Mouse (Mus musculus) adrenal gland, postnatal 10 days (tissue): ENCODE measurements around the gene Ispd. TPM values are rescaled to one million over a fixed set of nuclear protein-coding genes. Genes with fewer than 3 reads are reported as not detected.
"Not testable (repeated sequence)": the region's sequence is repeated elsewhere in the genome, so short reads cannot be mapped to it uniquely, and the experiment has no call there.

Source experiments
- DNase-seq: peaks from one replicate; pipeline ENCODE4 v3.0.0; 2021; ENCODE audit warnings: mixed read lengths
- long read RNA-seq, 2 experiments: library from polyadenylated mRNA; stranded (forward); transcript quantifications; one replicate each; pipeline ENCODE4 v2.0.0; 2021
- total RNA-seq, 2 experiments: library from RNA; stranded (reverse); gene quantifications; 2 replicates each; pipeline ENCODE4 v1.2.3; 2021

The Ispd gene
- 1 to 10 TPM; 7.4 to 8.6 TPM for total RNA-seq
- long read RNA-seq, experiment 1, transcript Ispd-201 (10 exons, 2,690 nt), result major isoform, 6 of 8 reads
- long read RNA-seq, experiment 1, partial matches to known transcripts, result 1 of 8 reads
- long read RNA-seq, experiment 1, other reads (novel, unspliced or antisense), result 1 of 8 reads
- long read RNA-seq, experiment 2, partial matches to known transcripts, result 0 of 6 reads
- long read RNA-seq, experiment 2, other reads (novel, unspliced or antisense), result 2 of 6 reads

DNA sequence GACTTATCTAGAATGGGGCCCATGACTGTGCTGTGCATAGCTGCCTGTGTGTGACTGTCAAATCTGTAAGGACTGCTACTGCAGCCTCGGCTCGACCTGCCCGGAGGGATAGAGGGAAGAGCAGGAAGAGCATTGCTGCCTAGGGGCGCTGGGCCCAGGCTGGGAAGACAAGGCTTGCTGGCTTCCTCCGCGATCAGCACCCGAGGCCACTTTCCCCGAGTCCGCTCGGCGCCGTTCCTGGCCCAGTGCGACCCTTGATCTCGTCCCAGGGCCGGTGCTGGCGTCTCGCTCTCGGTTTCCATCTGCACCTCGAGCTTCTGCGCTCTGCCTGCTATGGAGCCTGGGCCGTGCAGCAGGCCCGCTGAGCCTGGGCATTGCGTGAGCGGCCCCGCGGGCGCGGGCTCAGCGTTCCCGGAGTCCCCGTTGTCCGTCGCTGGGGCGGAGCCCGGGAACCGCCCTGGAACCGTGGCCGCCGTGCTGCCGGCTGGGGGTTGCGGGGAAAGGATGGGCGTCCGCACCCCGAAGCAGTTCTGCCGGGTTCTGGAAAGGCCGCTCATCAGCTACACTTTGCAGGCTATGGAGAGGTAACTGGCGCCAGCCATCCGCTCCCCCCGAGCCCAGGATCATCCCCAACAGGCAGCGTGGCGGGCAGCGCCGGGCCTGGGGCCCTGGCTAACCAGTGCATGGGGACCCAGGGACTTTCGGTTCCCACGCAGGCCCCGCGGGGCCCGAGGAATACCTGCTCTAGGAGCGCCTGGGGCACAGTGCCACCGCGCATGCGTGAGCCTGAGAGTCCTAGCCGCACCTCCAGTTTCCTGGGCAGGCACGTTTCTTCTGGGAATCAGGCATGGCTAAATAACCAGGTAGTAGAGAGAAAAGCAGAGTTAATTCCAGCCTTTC is at the start of gene Ispd, which contains the start of gene D630036H23Rik:
TSS of gene Ispd (plus strand) at position 10 of the 900 bp plus-strand sequence.
TSS of gene D630036H23Rik (minus strand) at position 741 of the 900 bp plus-strand sequence.
- peak; percentile 92 for DNase-seq

DNA sequence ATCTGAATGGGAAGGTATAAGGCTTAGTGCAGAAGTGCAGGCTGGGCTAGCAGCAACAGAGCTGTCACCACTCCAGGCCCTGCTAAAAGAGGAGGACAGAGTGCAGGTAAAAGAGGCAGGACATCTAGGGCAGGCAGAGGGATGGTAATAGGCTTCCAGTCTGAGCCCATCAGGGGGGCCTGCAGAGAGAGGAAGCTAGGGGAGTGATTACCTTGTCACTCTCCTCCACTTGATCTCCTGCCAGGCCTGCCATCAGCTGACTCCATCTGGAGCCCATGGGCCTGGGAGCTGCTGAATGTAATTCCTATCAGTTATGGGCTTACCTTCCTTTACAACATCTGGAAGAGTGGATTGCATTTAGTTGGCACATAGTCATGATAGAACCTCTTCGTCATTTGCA is 48.6 kb upstream of the Ispd start:
- DNase-seq, result no peak

GRCm38 (mm10) chr12:36333837-36334281 is 47.4 kb upstream of the Ispd start:
- no peak for DNase-seq

GRCm38 (mm10) chr12:36344131-36344530 is 37.1 kb upstream of the Ispd start:
- no peak for DNase-seq

GRCm38 (mm10) chr12:36360064-36360463 is 21.2 kb upstream of the Ispd start:
- DNase-seq, result no peak

DNA sequence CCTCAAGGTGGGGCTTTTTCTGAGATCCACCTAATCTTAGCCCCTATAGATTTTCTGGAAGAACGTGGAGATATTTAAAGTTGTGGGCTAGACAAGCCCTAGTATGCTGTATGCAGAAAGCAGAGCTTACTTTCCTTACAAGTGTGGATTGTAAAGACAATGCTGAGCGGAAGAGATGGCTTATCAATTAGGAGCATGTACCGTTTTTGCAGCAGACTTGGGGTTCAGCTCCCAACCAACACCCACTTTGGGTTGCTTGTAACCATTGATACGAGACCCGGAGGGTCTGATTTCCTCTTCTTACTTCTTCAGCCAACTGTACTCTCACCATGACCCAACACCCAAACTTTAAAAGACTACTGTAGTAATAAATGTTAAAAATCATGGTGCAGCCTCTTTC is 20.6 kb upstream of the Ispd start:
- no peak for DNase-seq

DNA sequence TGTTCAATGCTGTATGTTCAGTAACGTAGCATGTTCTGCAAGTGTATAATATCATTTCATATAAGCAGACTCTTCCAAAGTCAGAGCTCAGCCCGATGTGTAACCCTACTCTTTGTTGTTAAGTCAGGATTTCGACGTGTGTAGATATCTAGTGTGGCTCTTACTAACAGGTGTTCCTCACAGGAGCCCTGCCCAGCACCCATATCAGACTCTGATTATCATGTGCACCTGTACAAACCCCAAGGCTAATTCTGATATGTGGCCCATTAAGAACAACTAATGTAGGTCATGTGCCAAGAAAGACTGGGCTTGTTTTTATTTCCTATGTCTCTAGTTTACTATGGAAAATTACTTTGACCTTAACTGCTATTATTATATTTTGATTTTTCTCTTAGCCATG is 17.2 kb upstream of the Ispd start:
- DNase-seq, result no peak

GRCm38 (mm10) chr12:36373237-36373998 is 7.8 kb upstream of the Ispd start:
- no peak for DNase-seq

GRCm38 (mm10) chr12:36376391-36376790 is 4.9 kb upstream of the Ispd start:
- not testable (repeated sequence) for DNase-seq

GRCm38 (mm10) chr12:36380254-36380653 is 996 bp upstream of the Ispd start:
- DNase-seq, result no peak

- no peak for DNase-seq
Measured at GRCm38 (mm10) chr12:36380806-36381205, 444 bp upstream of the Ispd start.

GRCm38 (mm10) chr12:36385386-36385785 is 4.1 kb downstream of the Ispd start:
- DNase-seq, result no peak

GRCm38 (mm10) chr12:36386991-36387390 is 5.7 kb downstream of the Ispd start:
- DNase-seq, result no peak

- no peak for DNase-seq
Measured at GRCm38 (mm10) chr12:36395115-36395514, 13.9 kb downstream of the Ispd start.

- peak; percentile 24 for DNase-seq
Measured at GRCm38 (mm10) chr12:36423677-36424076, 42.4 kb downstream of the Ispd start.

DNA sequence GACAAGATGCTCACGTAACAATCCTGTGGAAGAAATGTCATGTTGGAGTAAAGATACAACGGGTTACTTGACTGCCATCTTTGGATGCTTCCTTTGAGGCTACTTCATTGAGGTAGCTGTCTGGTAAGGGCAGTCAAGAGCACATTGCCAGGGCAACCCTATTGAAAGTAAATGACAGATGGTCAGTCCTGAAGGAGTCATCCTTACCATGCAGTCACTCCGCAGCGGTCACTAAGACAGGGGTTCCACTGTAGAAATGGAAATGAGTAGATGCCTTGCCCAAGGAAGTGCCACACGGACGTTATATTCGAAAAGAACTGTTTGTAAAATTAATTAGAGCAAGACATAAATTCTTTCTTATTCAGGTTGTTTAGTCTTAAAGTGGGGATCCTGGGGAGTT is 44.0 kb downstream of the Ispd start:
- no peak for DNase-seq

- DNase-seq, result no peak
Measured at GRCm38 (mm10) chr12:36426163-36427045, 45.2 kb downstream of the Ispd start.

- no peak for DNase-seq
Measured at GRCm38 (mm10) chr12:36436956-36437355, 55.7 kb downstream of the Ispd start.

DNA sequence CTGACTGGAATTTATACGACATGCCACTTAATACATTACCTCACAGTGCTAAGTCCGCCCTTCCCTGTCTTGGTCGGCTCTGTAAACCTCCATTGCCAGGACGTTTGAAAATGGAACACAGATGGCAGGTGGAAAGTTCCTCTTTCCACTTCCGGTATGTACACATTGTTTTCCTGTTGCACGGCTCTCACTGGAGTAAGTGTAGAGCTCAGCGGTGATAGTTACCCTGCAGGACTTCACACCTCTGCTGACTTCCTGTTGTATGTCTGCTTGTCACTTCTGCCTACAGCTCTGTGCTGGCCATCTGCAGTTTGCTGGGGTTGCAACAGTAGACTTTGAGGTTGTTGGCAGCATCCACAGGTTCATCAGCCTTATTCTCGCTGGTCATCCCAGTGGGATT is 58.1 kb downstream of the Ispd start:
- DNase-seq, result no peak

- no peak for DNase-seq
Measured at GRCm38 (mm10) chr12:36456002-36456401, 74.8 kb downstream of the Ispd start.

DNA sequence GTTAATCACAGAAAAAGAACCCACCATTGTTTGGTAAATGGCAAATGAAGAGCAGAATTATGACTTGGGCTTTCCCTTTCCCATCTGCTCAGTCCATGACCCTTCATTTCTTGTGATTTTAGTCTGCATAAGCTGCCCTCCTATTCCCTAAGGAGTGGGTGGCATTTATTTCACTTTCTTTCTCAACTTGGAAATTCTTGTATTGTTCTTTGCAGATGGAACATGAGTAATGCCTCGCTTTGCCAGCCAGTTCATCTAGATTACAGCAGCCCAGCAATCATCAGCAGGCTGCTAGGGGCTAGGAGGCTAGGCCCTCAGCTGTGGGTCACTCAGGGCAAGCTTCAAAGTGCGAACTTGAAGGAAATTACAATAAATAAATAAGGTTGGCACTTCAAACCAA is 76.5 kb downstream of the Ispd start:
- no peak for DNase-seq
